Mouse (Mus musculus) testis, postnatal 14 days (tissue): ENCODE results near the gene Inava.
A peak's percentile ranks its signal among the peaks of the same experiment; 100 is the strongest.

Experiments used
- DNase-seq: peaks from one replicate; pipeline ENCODE4 v3.0.0; 2021; ENCODE audit warnings: low spot score

The Inava gene

GRCm38 (mm10) chr1:136233892-136234594, at the start of gene Inava:
Gene Inava, minus strand, starts transcription at chr1:136234264.
- peak; percentile 43 for DNase-seq

- no peak for DNase-seq
These were observed 43.3 kb upstream of the Inava start for GRCm38 (mm10) chr1:136277366-136277765.

GRCm38 (mm10) chr1:136268224-136268623, 34.2 kb upstream of the Inava start:
- DNase-seq = no peak

- DNase-seq = no peak
These were observed 32.1 kb upstream of the Inava start for GRCm38 (mm10) chr1:136266127-136266526.

GRCm38 (mm10) chr1:136263355-136263754, 29.3 kb upstream of the Inava start:
- no peak for DNase-seq

GRCm38 (mm10) chr1:136260635-136261238, 26.7 kb upstream of the Inava start, which contains the start of gene Gpr25:
Gene Gpr25, minus strand, starts transcription at chr1:136260873.
- DNase-seq = no peak

- DNase-seq = peak; percentile 34
These were observed 26.0 kb upstream of the Inava start for GRCm38 (mm10) chr1:136259893-136260634.

- no peak for DNase-seq
These were observed 25.5 kb upstream of the Inava start for GRCm38 (mm10) chr1:136259543-136259892.

- no peak for DNase-seq
These were observed 24.4 kb upstream of the Inava start for GRCm38 (mm10) chr1:136258495-136258894.

- DNase-seq = no peak
These were observed 21.6 kb upstream of the Inava start for GRCm38 (mm10) chr1:136255657-136256056.

- DNase-seq = no peak
These were observed 21.1 kb upstream of the Inava start for GRCm38 (mm10) chr1:136255174-136255573.

GRCm38 (mm10) chr1:136254503-136255065, 20.5 kb upstream of the Inava start:
- DNase-seq = no peak

GRCm38 (mm10) chr1:136253472-136253871, 19.4 kb upstream of the Inava start:
- no peak for DNase-seq

- DNase-seq = no peak
These were observed 15.6 kb upstream of the Inava start for GRCm38 (mm10) chr1:136249662-136250061.

GRCm38 (mm10) chr1:136247393-136247792, 13.3 kb upstream of the Inava start:
- no peak for DNase-seq

- DNase-seq = no peak
These were observed 10.4 kb upstream of the Inava start for GRCm38 (mm10) chr1:136244469-136244868.

- no peak for DNase-seq
These were observed 7.7 kb upstream of the Inava start for GRCm38 (mm10) chr1:136241801-136242200.

GRCm38 (mm10) chr1:136238495-136238894, 4.4 kb upstream of the Inava start:
- no peak for DNase-seq

- DNase-seq = no peak
These were observed 580 bp upstream of the Inava start for GRCm38 (mm10) chr1:136234595-136235092.

GRCm38 (mm10) chr1:136232986-136233790, 876 bp downstream of the Inava start:
- DNase-seq = no peak

GRCm38 (mm10) chr1:136232285-136232926, 1.7 kb downstream of the Inava start:
- DNase-seq = no peak
